Mouse (Mus musculus) stomach, postnatal 0 days (tissue): ENCODE data around the gene Nell1.

Experiments
- CTCF ChIP-seq: IDR thresholded peaks from 2 replicates; pipeline ENCODE4 v1.5.1; 2016; ENCODE audit warnings: antibody characterized with exemption, low read depth, mild to moderate bottlenecking, moderate library complexity
- EP300 ChIP-seq: optimal IDR thresholded peaks from 2 replicates; pipeline ENCODE3; 2016; ENCODE audit warnings: antibody characterized with exemption

- TF ChIP-seq EP300 (no peak), CTCF (no peak)
These were observed 798.9 kb downstream of the Nell1 start for GRCm38 (mm10) chr7:50773516-50773915.
